Mouse (Mus musculus): Measurements from ENCODE around the gene Dnah6. TPM values are rescaled to one million over a fixed set of nuclear protein-coding genes. Genes with fewer than 3 reads are reported as not detected.

The Dnah6 gene
- polyA plus RNA-seq, 1 experiment from 2014 or later: 0.01 TPM

GRCm38 (mm10) chr6:73249049-73249422 lies 27.6 kb upstream of the Dnah6 start:
- DNase-seq: peak; percentile 50
- WGBS (ENCODE audit: insufficient replicate concordance): 2% methylated on average over 12 of the region's 12 CpGs

GRCm38 (mm10) chr6:73248237-73249048 lies 27.0 kb upstream of the Dnah6 start, which contains the start of gene Suclg1:
Gene Suclg1, plus strand, starts transcription at chr6:73248382.
- Histone ChIP-seq H3K9me3 (ENCODE audit: low read length) (no peaks in the 10 kb centered on the region), H3K27ac (ENCODE audit: low read depth) (peak within 1 kb of the TSS; percentile 92), H3K9ac (replicated peaks) (peak within 1 kb of the TSS; percentile 95), H3K4me1 (ENCODE audit: insufficient read depth) (peaks cover 27% of the 10 kb centered on the region), H3K36me3 (replicated peaks; ENCODE audit: insufficient read depth, low read length) (no peaks in the 10 kb centered on the region), H3K27me3 (ENCODE audit: insufficient read depth, low read length) (no peaks in the 10 kb centered on the region), H3K4me2 (ENCODE audit: low read depth, low read length) (peak within 1 kb of the TSS; percentile 86), H3K4me3 (ENCODE audit: low read depth, low read length) (peak within 1 kb of the TSS; percentile 88)
- ATAC-seq (peak; percentile 92), DNase-seq (peak; percentile 88)
- TF ChIP-seq EP300 (IDR thresholded peaks at IDR 0.05; ENCODE audit: low read depth) (no peak; the same call in none of the 2 replicates), CTCF (IDR thresholded peaks at IDR 0.05; ENCODE audit: low read depth) (no peak)
- WGBS (ENCODE audit: insufficient replicate concordance): 1% methylated on average over 56 of the region's 58 CpGs

More at GRCm38 (mm10) chr6:73249049-73249422, 27.6 kb upstream of the Dnah6 start:
- H3K4me1 ChIP-seq (ENCODE audit: insufficient read depth): peaks cover 29% of the 10 kb centered on the region
- H3K9me3 ChIP-seq (ENCODE audit: low read length): no peaks in the 10 kb centered on the region
- TF ChIP-seq EP300 (IDR thresholded peaks at IDR 0.05; ENCODE audit: low read depth): no peak
- TF ChIP-seq CTCF (IDR thresholded peaks at IDR 0.05; ENCODE audit: low read depth): no peak
- peak overlapping the region; percentile 86 for H3K4me2 ChIP-seq (ENCODE audit: low read depth, low read length)
- H3K9ac ChIP-seq (replicated peaks): peak overlapping the region; percentile 95
- H3K27me3 ChIP-seq (ENCODE audit: insufficient read depth, low read length): no peaks in the 10 kb centered on the region
- peak overlapping the region; percentile 92 for H3K27ac ChIP-seq (ENCODE audit: low read depth)
- peak; percentile 40 for ATAC-seq
- H3K36me3 ChIP-seq (replicated peaks; ENCODE audit: insufficient read depth, low read length): no peaks in the 10 kb centered on the region
- peak overlapping the region; percentile 88 for H3K4me3 ChIP-seq (ENCODE audit: low read depth, low read length)

- DNase-seq (peak; percentile 42), ATAC-seq (no peak)
- H3K4me1 ChIP-seq (ENCODE audit: insufficient read depth): peaks cover 18% of the 10 kb centered on the region
- no peak overlapping the region for H3K9ac ChIP-seq (replicated peaks)
- peak overlapping the region; percentile 86 for H3K4me2 ChIP-seq (ENCODE audit: low read depth, low read length)
- H3K36me3 ChIP-seq (replicated peaks; ENCODE audit: insufficient read depth, low read length): no peaks in the 10 kb centered on the region
- H3K4me3 ChIP-seq (ENCODE audit: low read depth, low read length): peak overlapping the region; percentile 88; the same call in 1 of the 2 replicates
- WGBS (ENCODE audit: insufficient replicate concordance): 43% methylated on average over 4 of the region's 4 CpGs
- peak overlapping the region; percentile 92; the same call in 1 of the 2 replicates for H3K27ac ChIP-seq (ENCODE audit: low read depth)
- no peaks in the 10 kb centered on the region for H3K27me3 ChIP-seq (ENCODE audit: insufficient read depth, low read length)
- no peaks in the 10 kb centered on the region for H3K9me3 ChIP-seq (ENCODE audit: low read length)
- TF ChIP-seq EP300 (IDR thresholded peaks at IDR 0.05; ENCODE audit: low read depth) (no peak), CTCF (IDR thresholded peaks at IDR 0.05; ENCODE audit: low read depth) (peak; percentile 68)
Measured at GRCm38 (mm10) chr6:73247452-73247851, 26.0 kb upstream of the Dnah6 start.

GRCm38 (mm10) chr6:73246821-73247220 lies 25.4 kb upstream of the Dnah6 start:
- H3K9me3 ChIP-seq (ENCODE audit: low read length): no peaks in the 10 kb centered on the region
- H3K4me2 ChIP-seq (ENCODE audit: low read depth, low read length): no peak overlapping the region
- H3K4me3 ChIP-seq (ENCODE audit: low read depth, low read length): no peak overlapping the region
- H3K9ac ChIP-seq (replicated peaks): no peak overlapping the region
- H3K27me3 ChIP-seq (ENCODE audit: insufficient read depth, low read length): no peaks in the 10 kb centered on the region
- ATAC-seq (no peak), DNase-seq (no peak)
- WGBS (ENCODE audit: insufficient replicate concordance): 75% methylated on average over 2 of the region's 2 CpGs
- H3K27ac ChIP-seq (ENCODE audit: low read depth): no peak overlapping the region
- peaks cover 15% of the 10 kb centered on the region for H3K4me1 ChIP-seq (ENCODE audit: insufficient read depth)
- no peaks in the 10 kb centered on the region for H3K36me3 ChIP-seq (replicated peaks; ENCODE audit: insufficient read depth, low read length)
- TF ChIP-seq EP300 (IDR thresholded peaks at IDR 0.05; ENCODE audit: low read depth) (no peak), CTCF (IDR thresholded peaks at IDR 0.05; ENCODE audit: low read depth) (no peak)

- no peak for ATAC-seq
- H3K4me1 ChIP-seq (ENCODE audit: insufficient read depth): peaks cover 5% of the 10 kb centered on the region
- DNase-seq: no peak
- H3K27me3 ChIP-seq (ENCODE audit: insufficient read depth, low read length): no peaks in the 10 kb centered on the region
- no peak overlapping the region for H3K4me3 ChIP-seq (ENCODE audit: low read depth, low read length)
- no peak overlapping the region for H3K27ac ChIP-seq (ENCODE audit: low read depth)
- no peaks in the 10 kb centered on the region for H3K36me3 ChIP-seq (replicated peaks; ENCODE audit: insufficient read depth, low read length)
- H3K4me2 ChIP-seq (ENCODE audit: low read depth, low read length): no peak overlapping the region
- no peak for TF ChIP-seq CTCF (IDR thresholded peaks at IDR 0.05; ENCODE audit: low read depth)
- TF ChIP-seq EP300 (IDR thresholded peaks at IDR 0.05; ENCODE audit: low read depth): no peak
- no peaks in the 10 kb centered on the region for H3K9me3 ChIP-seq (ENCODE audit: low read length)
- WGBS (ENCODE audit: insufficient replicate concordance): 86% methylated on average over 3 of the region's 3 CpGs
- H3K9ac ChIP-seq (replicated peaks): no peak overlapping the region
Measured at GRCm38 (mm10) chr6:73235650-73236049, 14.2 kb upstream of the Dnah6 start.

- Histone ChIP-seq H3K4me2 (ENCODE audit: low read depth, low read length) (no peak overlapping the region), H3K36me3 (replicated peaks; ENCODE audit: insufficient read depth, low read length) (no peaks in the 10 kb centered on the region), H3K4me3 (ENCODE audit: low read depth, low read length) (no peak overlapping the region), H3K9me3 (ENCODE audit: low read length) (no peaks in the 10 kb centered on the region), H3K4me1 (ENCODE audit: insufficient read depth) (peaks cover 5% of the 10 kb centered on the region), H3K27me3 (ENCODE audit: insufficient read depth, low read length) (no peaks in the 10 kb centered on the region), H3K27ac (ENCODE audit: low read depth) (no peak overlapping the region), H3K9ac (replicated peaks) (no peak overlapping the region)
- no peak for ATAC-seq
- no peak for TF ChIP-seq EP300 (IDR thresholded peaks at IDR 0.05; ENCODE audit: low read depth)
- no peak for TF ChIP-seq CTCF (IDR thresholded peaks at IDR 0.05; ENCODE audit: low read depth)
- 86% methylated on average over 6 of the region's 6 CpGs for WGBS (ENCODE audit: insufficient replicate concordance)
- DNase-seq: no peak
Measured at GRCm38 (mm10) chr6:73234302-73234900, 12.9 kb upstream of the Dnah6 start.
